In genomic region chr11:27721346-27721745, GRCm38 (mm10) we compare ENCODE assay signal across 24 mouse cellular contexts.
DNase-seq lines count a peak whose midpoint lies in the region; ATAC-seq and TF ChIP-seq lines count a peak whose summit lies in the region.
"Had no signal": no experiment of that assay in that cellular context is flagged by ENCODE, and none has a peak within 500 bp of the region (broad histone marks: within the 10 kb centered on the region; RNA-seq: fewer than 3 reads in every experiment).

No protein-coding gene starts in this region.

- intact Hi-C loops in left cerebral cortex, postnatal 14 days (cut with DNase I): no loop called here

- no peaks in the 10 kb centered on the region for H3K27me3 ChIP-seq in midbrain, embryonic 14.5 days (ENCODE audit: control insufficient read depth, insufficient read depth, low read length)
- H3K27me3 ChIP-seq: embryonic facial prominence, embryonic 13.5 days; heart, embryonic 13.5 days; limb, embryonic 13.5 days; liver, embryonic 13.5 days; midbrain, embryonic 12.5 days; neural tube, embryonic 12.5 days had no signal

- H3K4me3 ChIP-seq in layer of hippocampus, adult 2 months: no peak overlapping the region
- no peak overlapping the region for H3K4me3 ChIP-seq in midbrain, embryonic 14.5 days (replicated peaks; ENCODE audit: low read depth, low read length)
- H3K4me3 ChIP-seq: embryonic facial prominence, embryonic 13.5 days; heart, embryonic 13.5 days; left cerebral cortex, adult 2 months; limb, embryonic 13.5 days; liver, embryonic 13.5 days; midbrain, embryonic 12.5 days; neural tube, embryonic 12.5 days had no signal

- TF ChIP-seq CTCF in layer of hippocampus, adult 2 months (conservative IDR thresholded peaks at IDR 0.05): no peak

- H3K4me1 ChIP-seq in midbrain, embryonic 14.5 days (ENCODE audit: control insufficient read depth, insufficient read depth, low read length): no peaks in the 10 kb centered on the region
- H3K4me1 ChIP-seq: embryonic facial prominence, embryonic 13.5 days; heart, embryonic 13.5 days; limb, embryonic 13.5 days; liver, embryonic 13.5 days; midbrain, embryonic 12.5 days; neural tube, embryonic 12.5 days had no signal

- no peak overlapping the region for H3K9ac ChIP-seq in midbrain, embryonic 14.5 days (replicated peaks; ENCODE audit: low read length)
- H3K9ac ChIP-seq: embryonic facial prominence, embryonic 13.5 days; heart, embryonic 13.5 days; hindbrain, embryonic 14.5 days; limb, embryonic 13.5 days; liver, embryonic 13.5 days; lung, embryonic 14.5 days; midbrain, embryonic 12.5 days; neural tube, embryonic 12.5 days had no signal

- no peak overlapping the region for H3K27ac ChIP-seq in layer of hippocampus, adult 2 months
- H3K27ac ChIP-seq in midbrain, embryonic 14.5 days (replicated peaks; ENCODE audit: low read depth, low read length): no peak overlapping the region
- H3K27ac ChIP-seq: embryonic facial prominence, embryonic 13.5 days; heart, embryonic 13.5 days; hindbrain, embryonic 14.5 days; left cerebral cortex, adult 2 months; limb, embryonic 13.5 days; liver, embryonic 13.5 days; midbrain, embryonic 12.5 days; neural tube, embryonic 12.5 days had no signal

- no peak for ATAC-seq in midbrain, embryonic 14.5 days (ENCODE audit: low FRiP score, low TSS enrichment)
- ATAC-seq: forebrain, embryonic 16.5 days had no signal

- no peaks in the 10 kb centered on the region for H3K36me3 ChIP-seq in midbrain, embryonic 14.5 days (ENCODE audit: control insufficient read depth, insufficient read depth, low read length)
- H3K36me3 ChIP-seq: embryonic facial prominence, embryonic 13.5 days; heart, embryonic 13.5 days; limb, embryonic 13.5 days; liver, embryonic 13.5 days; midbrain, embryonic 12.5 days; neural tube, embryonic 12.5 days had no signal

- peak; percentile 7 to 11 for DNase-seq in layer of hippocampus, adult 2 months (ENCODE audit: low spot score in 2 of 2)
- DNase-seq in layer of hippocampus, adult 9-10 months (ENCODE audit: low spot score): no peak
- peak; percentile 57 for DNase-seq in R1 (ENCODE audit: low read depth, low spot score)
- DNase-seq in frontal cortex, adult 2 months (ENCODE audit: extremely low spot score in 1 of 2, low spot score in 1 of 2): peak; percentile 3 to 34
- DNase-seq in left cerebral cortex, postnatal 14 days (ENCODE audit: low spot score in 2 of 2): peak; percentile 7 to 13
- DNase-seq in midbrain, embryonic 14.5 days: no peak
- no peak for DNase-seq in cerebellum, adult 9-10 months
- no peak for DNase-seq in spleen, adult 12 weeks (ENCODE audit: low spot score)
- DNase-seq: cerebellum, postnatal 14 days; heart, postnatal 36 days; kidney, postnatal 36 days; liver, embryonic 13.5 days; lung, embryonic 14.5 days; lung, postnatal 4 days; thymus, adult 18-20 months; thymus, postnatal 4 days had no signal

- no peak overlapping the region for H3K4me2 ChIP-seq in midbrain, embryonic 14.5 days (ENCODE audit: low read length)
- H3K4me2 ChIP-seq: embryonic facial prominence, embryonic 13.5 days; heart, embryonic 13.5 days; hindbrain, embryonic 14.5 days; limb, embryonic 13.5 days; liver, embryonic 13.5 days; lung, embryonic 14.5 days; midbrain, embryonic 12.5 days; neural tube, embryonic 12.5 days had no signal

- H3K9me3 ChIP-seq in midbrain, embryonic 14.5 days (ENCODE audit: control insufficient read depth, low read length): no peaks in the 10 kb centered on the region
- H3K9me3 ChIP-seq: embryonic facial prominence, embryonic 13.5 days; heart, embryonic 13.5 days; limb, embryonic 13.5 days; liver, embryonic 13.5 days; midbrain, embryonic 12.5 days; neural tube, embryonic 12.5 days had no signal

- WGBS in midbrain, embryonic 14.5 days: 65% methylated on average over 7 of the region's 7 CpGs

Comparison
In these comparisons a context has a peak if more than half of its experiments do, and no peak if none do; other contexts are left out.
1. DNase-seq: peak in layer of hippocampus, adult 2 months (2 of 2), R1 (single experiment), frontal cortex, adult 2 months (2 of 2) and left cerebral cortex, postnatal 14 days (2 of 2); none in layer of hippocampus, adult 9-10 months (single experiment), midbrain, embryonic 14.5 days (single experiment), cerebellum, adult 9-10 months (single experiment) and spleen, adult 12 weeks (single experiment).